Mouse (Mus musculus): ENCODE measurements around the gene Gm17387. TPM values are rescaled to one million over a fixed set of nuclear protein-coding genes. Genes with fewer than 3 reads are reported as not detected.
"Not testable (repeated sequence)": the region's sequence is repeated elsewhere in the genome, so short reads cannot be mapped to it uniquely, and the experiment has no call there.

Gm17387 gene
- polyA plus RNA-seq, 1 experiment from 2014 or later = not detected

- no peaks in the 10 kb centered on the region for H3K9me3 ChIP-seq (ENCODE audit: control insufficient read depth, low read length)
- WGBS = 59% methylated on average over 5 of the region's 5 CpGs
- no peaks in the 10 kb centered on the region for H3K36me3 ChIP-seq (ENCODE audit: control insufficient read depth, insufficient read depth, low read length)
- H3K4me2 ChIP-seq (ENCODE audit: low read depth, low read length) = no peak overlapping the region
- no peak overlapping the region for H3K9ac ChIP-seq (ENCODE audit: low read depth, low read length)
- no peaks in the 10 kb centered on the region for H3K27me3 ChIP-seq (replicated peaks; ENCODE audit: control insufficient read depth, insufficient read depth, low read length)
- no peak overlapping the region for H3K4me3 ChIP-seq (ENCODE audit: low read length)
- H3K27ac ChIP-seq (ENCODE audit: low read length) = 0 out of 2 replicates have a peak overlapping the region, but pooled peaks have one; percentile 2
- no peak for ATAC-seq
- H3K4me1 ChIP-seq (ENCODE audit: control insufficient read depth, insufficient read depth, low read length) = peaks cover 4% of the 10 kb centered on the region; the same call in 1 of the 2 replicates
Measured at GRCm38 (mm10) chr7:141026740-141027098, 2.2 kb upstream of the Gm17387 start.

GRCm38 (mm10) chr7:141030390-141030789 is 1.5 kb downstream of the Gm17387 start:
- no peaks in the 10 kb centered on the region for H3K36me3 ChIP-seq (ENCODE audit: control insufficient read depth, insufficient read depth, low read length)
- no peak overlapping the region for H3K9ac ChIP-seq (ENCODE audit: low read depth, low read length)
- no peak overlapping the region for H3K27ac ChIP-seq (ENCODE audit: low read length)
- no peak overlapping the region for H3K4me3 ChIP-seq (ENCODE audit: low read length)
- H3K4me1 ChIP-seq (ENCODE audit: control insufficient read depth, insufficient read depth, low read length) = peaks cover 4% of the 10 kb centered on the region; the same call in 1 of the 2 replicates
- H3K27me3 ChIP-seq (replicated peaks; ENCODE audit: control insufficient read depth, insufficient read depth, low read length) = no peaks in the 10 kb centered on the region
- 63% methylated on average over 3 of the region's 3 CpGs for WGBS
- no peak for ATAC-seq
- H3K9me3 ChIP-seq (ENCODE audit: control insufficient read depth, low read length) = no peaks in the 10 kb centered on the region
- H3K4me2 ChIP-seq (ENCODE audit: low read depth, low read length) = no peak overlapping the region

- peaks cover under 1% of the 10 kb centered on the region; the same call in 1 of the 2 replicates for H3K4me1 ChIP-seq (ENCODE audit: control insufficient read depth, insufficient read depth, low read length)
- 63% methylated on average over 9 of the region's 9 CpGs for WGBS
Measured at GRCm38 (mm10) chr7:141032458-141033167, 3.7 kb downstream of the Gm17387 start.

GRCm38 (mm10) chr7:141036624-141037023 is 7.7 kb downstream of the Gm17387 start:
- not testable (repeated sequence) for H3K9ac ChIP-seq (ENCODE audit: low read depth, low read length); H3K4me2 ChIP-seq (ENCODE audit: low read depth, low read length); H3K9me3 ChIP-seq (ENCODE audit: control insufficient read depth, low read length); H3K4me1 ChIP-seq (ENCODE audit: control insufficient read depth, insufficient read depth, low read length); H3K27me3 ChIP-seq (replicated peaks; ENCODE audit: control insufficient read depth, insufficient read depth, low read length); H3K4me3 ChIP-seq (ENCODE audit: low read length); H3K36me3 ChIP-seq (ENCODE audit: control insufficient read depth, insufficient read depth, low read length); ATAC-seq; H3K27ac ChIP-seq (ENCODE audit: low read length)
- 100% methylated on average over 1 of the region's 2 CpGs for WGBS

More at GRCm38 (mm10) chr7:141032458-141033167, 3.7 kb downstream of the Gm17387 start:
- Histone ChIP-seq H3K9ac (ENCODE audit: low read depth, low read length) (no peak overlapping the region), H3K27me3 (replicated peaks; ENCODE audit: control insufficient read depth, insufficient read depth, low read length) (no peaks in the 10 kb centered on the region), H3K4me2 (ENCODE audit: low read depth, low read length) (no peak overlapping the region), H3K9me3 (ENCODE audit: control insufficient read depth, low read length) (no peaks in the 10 kb centered on the region), H3K36me3 (ENCODE audit: control insufficient read depth, insufficient read depth, low read length) (no peaks in the 10 kb centered on the region), H3K4me3 (ENCODE audit: low read length) (no peak overlapping the region), H3K27ac (ENCODE audit: low read length) (no peak overlapping the region)
- peak; percentile 34; the same call in 1 of the 2 replicates for ATAC-seq

GRCm38 (mm10) chr7:141038090-141039032 is 9.4 kb downstream of the Gm17387 start:
- no peak overlapping the region for H3K4me3 ChIP-seq (ENCODE audit: low read length)
- H3K4me2 ChIP-seq (ENCODE audit: low read depth, low read length) = no peak overlapping the region
- peak; percentile 50 for ATAC-seq
- H3K9me3 ChIP-seq (ENCODE audit: control insufficient read depth, low read length) = no peaks in the 10 kb centered on the region
- 71% methylated on average over 20 of the region's 21 CpGs for WGBS
- peaks cover 19% of the 10 kb centered on the region for H3K4me1 ChIP-seq (ENCODE audit: control insufficient read depth, insufficient read depth, low read length)
- H3K9ac ChIP-seq (ENCODE audit: low read depth, low read length) = no peak overlapping the region
- H3K27ac ChIP-seq (ENCODE audit: low read length) = peak overlapping the region; percentile 28; the same call in 1 of the 2 replicates
- no peaks in the 10 kb centered on the region for H3K36me3 ChIP-seq (ENCODE audit: control insufficient read depth, insufficient read depth, low read length)
- H3K27me3 ChIP-seq (replicated peaks; ENCODE audit: control insufficient read depth, insufficient read depth, low read length) = no peaks in the 10 kb centered on the region

- peaks cover 19% of the 10 kb centered on the region for H3K4me1 ChIP-seq (ENCODE audit: control insufficient read depth, insufficient read depth, low read length)
- H3K27ac ChIP-seq (ENCODE audit: low read length) = no peak overlapping the region
- no peaks in the 10 kb centered on the region for H3K27me3 ChIP-seq (replicated peaks; ENCODE audit: control insufficient read depth, insufficient read depth, low read length)
- no peak overlapping the region for H3K4me3 ChIP-seq (ENCODE audit: low read length)
- no peak for ATAC-seq
- H3K36me3 ChIP-seq (ENCODE audit: control insufficient read depth, insufficient read depth, low read length) = no peaks in the 10 kb centered on the region
- WGBS = 94% methylated on average over 4 of the region's 4 CpGs
- H3K9me3 ChIP-seq (ENCODE audit: control insufficient read depth, low read length) = no peaks in the 10 kb centered on the region
- H3K4me2 ChIP-seq (ENCODE audit: low read depth, low read length) = no peak overlapping the region
- no peak overlapping the region for H3K9ac ChIP-seq (ENCODE audit: low read depth, low read length)
Measured at GRCm38 (mm10) chr7:141039386-141040107, 10.6 kb downstream of the Gm17387 start.

- Histone ChIP-seq H3K27ac (ENCODE audit: low read length) (peak overlapping the region; percentile 73), H3K4me3 (ENCODE audit: low read length) (no peak overlapping the region), H3K9ac (ENCODE audit: low read depth, low read length) (peak overlapping the region; percentile 2), H3K4me2 (ENCODE audit: low read depth, low read length) (no peak overlapping the region), H3K9me3 (ENCODE audit: control insufficient read depth, low read length) (no peaks in the 10 kb centered on the region), H3K27me3 (replicated peaks; ENCODE audit: control insufficient read depth, insufficient read depth, low read length) (no peaks in the 10 kb centered on the region), H3K36me3 (ENCODE audit: control insufficient read depth, insufficient read depth, low read length) (no peaks in the 10 kb centered on the region), H3K4me1 (ENCODE audit: control insufficient read depth, insufficient read depth, low read length) (peaks cover 19% of the 10 kb centered on the region)
- 0 out of 2 replicates have a peak, but pooled peaks have one; percentile 29 for ATAC-seq
- 29% methylated on average over 6 of the region's 9 CpGs for WGBS
Measured at GRCm38 (mm10) chr7:141040867-141041606, 12.1 kb downstream of the Gm17387 start.

- no peak overlapping the region for H3K4me3 ChIP-seq (ENCODE audit: low read length)
- H3K4me2 ChIP-seq (ENCODE audit: low read depth, low read length) = no peak overlapping the region
- peak overlapping the region; percentile 73 for H3K27ac ChIP-seq (ENCODE audit: low read length)
- H3K4me1 ChIP-seq (ENCODE audit: control insufficient read depth, insufficient read depth, low read length) = peaks cover 19% of the 10 kb centered on the region
- no peaks in the 10 kb centered on the region for H3K36me3 ChIP-seq (ENCODE audit: control insufficient read depth, insufficient read depth, low read length)
- no peak overlapping the region for H3K9ac ChIP-seq (ENCODE audit: low read depth, low read length)
- H3K9me3 ChIP-seq (ENCODE audit: control insufficient read depth, low read length) = no peaks in the 10 kb centered on the region
- WGBS = 10% methylated on average over 5 of the region's 5 CpGs
- ATAC-seq = peak; percentile 77
- H3K27me3 ChIP-seq (replicated peaks; ENCODE audit: control insufficient read depth, insufficient read depth, low read length) = no peaks in the 10 kb centered on the region
Measured at GRCm38 (mm10) chr7:141041661-141042060, 12.7 kb downstream of the Gm17387 start.

Data from intestine, embryonic 16.5 days (tissue).